Mouse (Mus musculus): ENCODE results near the gene Slc27a1. TPM values are rescaled to one million over a fixed set of nuclear protein-coding genes. Genes with fewer than 3 reads are reported as not detected.

Slc27a1 gene
- polyA plus RNA-seq, 1 experiment from 2014 or later, result 26.5 TPM

DNA sequence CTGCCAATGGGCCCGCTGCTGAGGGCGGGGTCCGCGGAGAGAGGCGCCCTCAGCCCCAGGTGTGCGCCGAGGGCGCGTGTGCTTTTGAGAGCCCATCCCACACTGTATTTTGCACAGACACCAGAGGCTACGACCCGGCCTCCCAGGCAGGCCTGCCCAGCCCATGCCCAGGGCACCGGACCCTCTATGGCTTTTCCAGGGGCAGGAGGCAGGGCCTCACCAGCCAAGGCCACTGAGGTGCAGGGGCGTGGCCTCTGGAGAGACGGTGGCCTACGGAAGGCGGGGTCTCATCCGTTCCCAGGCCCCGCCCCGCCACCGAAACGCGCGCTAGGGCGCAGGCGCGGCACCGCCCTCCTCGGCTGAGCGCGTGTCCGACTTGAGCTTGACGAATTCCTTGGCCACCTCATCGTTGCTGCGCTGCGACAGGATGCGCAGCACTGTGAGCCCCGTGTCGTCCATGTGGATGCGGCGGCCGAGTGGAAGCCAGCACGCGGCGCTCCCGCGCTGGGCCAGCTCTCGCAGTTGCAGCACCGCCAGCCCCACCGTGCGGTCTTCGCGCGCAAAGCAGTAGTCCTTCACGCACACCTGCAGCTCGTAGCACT lies 60.5 kb downstream of the Slc27a1 start:
- no peak for TF ChIP-seq EP300 (optimal IDR thresholded peaks at IDR 0.05)
- TF ChIP-seq CTCF (IDR thresholded peaks at IDR 0.05; ENCODE audit: low read depth), result peak; percentile 67
- no peaks in the 10 kb centered on the region for H3K36me3 ChIP-seq (ENCODE audit: control insufficient read depth, insufficient read depth, low read length)
- ATAC-seq (ENCODE audit: low FRiP score, low TSS enrichment) (peak; percentile 84), DNase-seq (ENCODE audit: low spot score) (peak; percentile 93)
- peak overlapping the region; percentile 53 for H3K4me3 ChIP-seq (ENCODE audit: low read depth, low read length)
- H3K27ac ChIP-seq (replicated peaks), result peak overlapping the region; percentile 65
- peaks cover 8% of the 10 kb centered on the region; the same call in 1 of the 2 replicates for H3K4me1 ChIP-seq (replicated peaks; ENCODE audit: control insufficient read depth, insufficient read depth)
- H3K27me3 ChIP-seq (ENCODE audit: control insufficient read depth, insufficient read depth, low read length), result no peaks in the 10 kb centered on the region
- H3K9me3 ChIP-seq (ENCODE audit: control insufficient read depth, low read length), result no peaks in the 10 kb centered on the region; the same call in 1 of the 2 replicates
- H3K4me2 ChIP-seq (replicated peaks; ENCODE audit: low read depth), result peak overlapping the region; percentile 95
- WGBS, result under 1% methylated on average over 47 of the region's 55 CpGs
- peak overlapping the region; percentile 75 for H3K9ac ChIP-seq (ENCODE audit: low read length)

GRCm38 (mm10) chr8:71629781-71630212 lies 61.1 kb downstream of the Slc27a1 start:
- DNase-seq (ENCODE audit: low spot score) (peak; percentile 57), ATAC-seq (ENCODE audit: low FRiP score, low TSS enrichment) (peak; percentile 32)
- TF ChIP-seq EP300 (optimal IDR thresholded peaks at IDR 0.05) (no peak), CTCF (IDR thresholded peaks at IDR 0.05; ENCODE audit: low read depth) (no peak)
- Histone ChIP-seq H3K27me3 (ENCODE audit: control insufficient read depth, insufficient read depth, low read length) (no peaks in the 10 kb centered on the region), H3K9ac (ENCODE audit: low read length) (0 out of 2 replicates have a peak overlapping the region, but pooled peaks have one; percentile 31), H3K4me3 (ENCODE audit: low read depth, low read length) (peak overlapping the region; percentile 53), H3K27ac (replicated peaks) (peak overlapping the region; percentile 45; the same call in 1 of the 2 replicates), H3K4me2 (replicated peaks; ENCODE audit: low read depth) (peak overlapping the region; percentile 95), H3K36me3 (ENCODE audit: control insufficient read depth, insufficient read depth, low read length) (no peaks in the 10 kb centered on the region), H3K4me1 (replicated peaks; ENCODE audit: control insufficient read depth, insufficient read depth) (peaks cover 8% of the 10 kb centered on the region; the same call in 1 of the 2 replicates), H3K9me3 (ENCODE audit: control insufficient read depth, low read length) (no peaks in the 10 kb centered on the region; the same call in 1 of the 2 replicates)
- 5% methylated on average over 21 of the region's 25 CpGs for WGBS

DNA sequence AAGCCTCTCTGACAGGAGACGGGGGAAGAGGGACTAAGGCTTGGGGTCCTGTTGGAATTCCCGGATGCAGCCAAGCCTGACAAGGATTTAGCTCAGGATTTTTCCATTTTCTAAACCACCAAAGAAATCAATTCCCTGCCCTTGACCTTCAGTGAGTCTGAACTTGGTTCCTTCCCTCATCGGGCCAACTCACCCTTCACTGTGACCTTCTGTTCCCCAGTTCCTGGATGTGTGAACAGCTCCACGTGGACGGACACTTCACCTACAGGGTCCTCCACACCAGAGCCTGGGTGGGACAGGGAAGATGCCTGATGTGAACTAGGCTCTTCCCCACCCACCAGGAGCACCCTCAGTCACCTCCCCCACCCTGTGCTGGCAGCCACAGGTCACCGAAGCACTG lies 62.1 kb downstream of the Slc27a1 start:
- H3K4me2 ChIP-seq (replicated peaks; ENCODE audit: low read depth), result no peak overlapping the region
- no peaks in the 10 kb centered on the region; the same call in 1 of the 2 replicates for H3K9me3 ChIP-seq (ENCODE audit: control insufficient read depth, low read length)
- no peak for ATAC-seq (ENCODE audit: low FRiP score, low TSS enrichment)
- 88% methylated on average over 6 of the region's 6 CpGs for WGBS
- H3K4me3 ChIP-seq (ENCODE audit: low read depth, low read length), result no peak overlapping the region
- no peak for DNase-seq (ENCODE audit: low spot score)
- H3K27me3 ChIP-seq (ENCODE audit: control insufficient read depth, insufficient read depth, low read length), result no peaks in the 10 kb centered on the region
- H3K36me3 ChIP-seq (ENCODE audit: control insufficient read depth, insufficient read depth, low read length), result no peaks in the 10 kb centered on the region
- H3K4me1 ChIP-seq (replicated peaks; ENCODE audit: control insufficient read depth, insufficient read depth), result peaks cover 8% of the 10 kb centered on the region; the same call in 1 of the 2 replicates
- no peak overlapping the region for H3K9ac ChIP-seq (ENCODE audit: low read length)
- H3K27ac ChIP-seq (replicated peaks), result no peak overlapping the region
- TF ChIP-seq EP300 (optimal IDR thresholded peaks at IDR 0.05) (no peak), CTCF (IDR thresholded peaks at IDR 0.05; ENCODE audit: low read depth) (no peak)

DNA sequence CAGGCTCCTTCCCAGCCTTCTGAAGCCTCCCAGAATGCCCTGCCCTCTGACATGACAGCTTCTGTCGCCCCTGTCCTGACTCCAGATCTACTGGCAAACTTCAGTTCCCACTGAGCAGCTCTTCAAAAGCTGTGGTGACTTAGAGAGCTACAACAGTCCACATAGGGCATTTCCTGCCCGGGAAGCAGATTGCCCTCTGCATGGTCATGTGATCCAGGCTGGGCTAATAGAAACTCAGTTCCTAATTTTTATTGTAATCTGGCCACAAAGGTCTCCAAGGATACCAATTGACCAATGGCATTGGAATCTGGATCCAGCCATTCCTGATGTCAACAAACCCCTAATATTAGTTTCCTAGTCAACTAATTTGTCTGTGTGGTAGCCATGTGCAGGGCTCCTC lies 63.2 kb downstream of the Slc27a1 start:
- WGBS, result 58% methylated on average over 2 of the region's 2 CpGs
- Histone ChIP-seq H3K4me3 (ENCODE audit: low read depth, low read length) (no peak overlapping the region), H3K27ac (replicated peaks) (no peak overlapping the region), H3K27me3 (ENCODE audit: control insufficient read depth, insufficient read depth, low read length) (no peaks in the 10 kb centered on the region), H3K4me1 (replicated peaks; ENCODE audit: control insufficient read depth, insufficient read depth) (peaks cover 8% of the 10 kb centered on the region; the same call in 1 of the 2 replicates), H3K9ac (ENCODE audit: low read length) (no peak overlapping the region), H3K9me3 (ENCODE audit: control insufficient read depth, low read length) (no peaks in the 10 kb centered on the region; the same call in 1 of the 2 replicates), H3K4me2 (replicated peaks; ENCODE audit: low read depth) (no peak overlapping the region), H3K36me3 (ENCODE audit: control insufficient read depth, insufficient read depth, low read length) (no peaks in the 10 kb centered on the region)
- no peak for ATAC-seq (ENCODE audit: low FRiP score, low TSS enrichment)
- DNase-seq (ENCODE audit: low spot score), result no peak
- no peak for TF ChIP-seq EP300 (optimal IDR thresholded peaks at IDR 0.05)
- TF ChIP-seq CTCF (IDR thresholded peaks at IDR 0.05; ENCODE audit: low read depth), result no peak

- no peaks in the 10 kb centered on the region; the same call in 1 of the 2 replicates for H3K9me3 ChIP-seq (ENCODE audit: control insufficient read depth, low read length)
- DNase-seq (ENCODE audit: low spot score), result peak; percentile 60
- H3K36me3 ChIP-seq (ENCODE audit: control insufficient read depth, insufficient read depth, low read length), result no peaks in the 10 kb centered on the region
- H3K4me2 ChIP-seq (replicated peaks; ENCODE audit: low read depth), result no peak overlapping the region
- ATAC-seq (ENCODE audit: low FRiP score, low TSS enrichment), result no peak
- no peak overlapping the region for H3K9ac ChIP-seq (ENCODE audit: low read length)
- peaks cover 4% of the 10 kb centered on the region; the same call in 1 of the 2 replicates for H3K4me1 ChIP-seq (replicated peaks; ENCODE audit: control insufficient read depth, insufficient read depth)
- no peaks in the 10 kb centered on the region for H3K27me3 ChIP-seq (ENCODE audit: control insufficient read depth, insufficient read depth, low read length)
- no peak overlapping the region for H3K4me3 ChIP-seq (ENCODE audit: low read depth, low read length)
- no peak overlapping the region for H3K27ac ChIP-seq (replicated peaks)
- WGBS, result 11% methylated on average over 19 of the region's 22 CpGs
- no peak for TF ChIP-seq EP300 (optimal IDR thresholded peaks at IDR 0.05)
- TF ChIP-seq CTCF (IDR thresholded peaks at IDR 0.05; ENCODE audit: low read depth), result peak; percentile 68
Observed at GRCm38 (mm10) chr8:71633164-71633563, 64.5 kb downstream of the Slc27a1 start.
